Mouse (Mus musculus) ES-Bruce4 (cell line): ENCODE results near the gene Gemin5. TPM values are rescaled to one million over a fixed set of nuclear protein-coding genes. Genes with fewer than 3 reads are reported as not detected.

Experiments
- H3K27ac ChIP-seq: 2 replicates; pipeline ENCODE4 v1.5.1; 2012; ENCODE audit warnings: low read length, inconsistent platforms; ENCODE audit not compliant: insufficient read depth
- H3K27me3 ChIP-seq: 2 replicates; pipeline ENCODE4 v1.6.1; 2012; ENCODE audit warnings: mild to moderate bottlenecking, low read length, inconsistent platforms; ENCODE audit not compliant: control insufficient read depth, poor library complexity, insufficient read depth, severe bottlenecking
- H3K36me3 ChIP-seq: 2 replicates; pipeline ENCODE4 v1.6.1; 2012; ENCODE audit warnings: inconsistent platforms, mild to moderate bottlenecking, low read length, moderate library complexity; ENCODE audit not compliant: control insufficient read depth, poor library complexity, insufficient read depth, severe bottlenecking
- H3K4me1 ChIP-seq: one replicate; pipeline ENCODE4 v1.8.1; 2011; ENCODE audit warnings: low read length; ENCODE audit not compliant: control insufficient read depth, insufficient read depth
- H3K4me3 ChIP-seq: 2 replicates; pipeline ENCODE4 v1.5.1; 2011; ENCODE audit warnings: low read depth, mild to moderate bottlenecking, low read length
- H3K9ac ChIP-seq: 2 replicates; pipeline ENCODE4 v1.6.1; 2012; ENCODE audit warnings: low read depth, mild to moderate bottlenecking, inconsistent platforms; ENCODE audit not compliant: poor library complexity, severe bottlenecking
- H3K9me3 ChIP-seq: replicated peaks from 2 replicates; pipeline ENCODE4 v1.6.1; 2012; ENCODE audit warnings: mild to moderate bottlenecking, low read length, inconsistent platforms; ENCODE audit not compliant: control insufficient read depth, poor library complexity, insufficient read depth, severe bottlenecking
- CTCF ChIP-seq: IDR thresholded peaks from one replicate; pipeline ENCODE4 v1.8.1; 2011; ENCODE audit warnings: low read depth, low read length
- EP300 ChIP-seq: IDR thresholded peaks from 2 replicates; pipeline ENCODE4 v1.6.1; 2011; ENCODE audit warnings: low read depth, low read length; ENCODE audit not compliant: insufficient read depth
- POLR2A ChIP-seq: IDR thresholded peaks from one replicate; pipeline ENCODE4 v1.8.1; 2011; ENCODE audit warnings: low read length; ENCODE audit not compliant: insufficient read depth
- polyA plus RNA-seq: library from polyadenylated mRNA; stranded (reverse); fragments of >200 nt; gene quantifications from 2 replicates; pipeline ENCODE4 v1.2.4, GENCODE M21; 2011; ENCODE audit warnings: low read depth; ENCODE audit not compliant: missing spikeins, insufficient read depth, insufficient read length

The Gemin5 gene
- polyA plus RNA-seq, 1 experiment: 50.4 TPM

GRCm38 (mm10) chr11:58107664-58108337, 60.5 kb downstream of the Gemin5 start:
- H3K36me3 ChIP-seq: peaks cover 26% of the 10 kb centered on the region
- H3K27ac ChIP-seq: no peak overlapping the region
- H3K9me3 ChIP-seq: no peaks in the 10 kb centered on the region
- TF ChIP-seq EP300 (no peak), CTCF (no peak)
- peaks cover 1% of the 10 kb centered on the region for H3K4me1 ChIP-seq
- no peaks in the 10 kb centered on the region for H3K27me3 ChIP-seq
- no peak overlapping the region for H3K9ac ChIP-seq
- no peak overlapping the region for H3K4me3 ChIP-seq

- no peaks in the 10 kb centered on the region for H3K27me3 ChIP-seq
- no peak overlapping the region for H3K9ac ChIP-seq
- H3K4me1 ChIP-seq: peaks cover 3% of the 10 kb centered on the region
- no peak for TF ChIP-seq CTCF
- TF ChIP-seq POLR2A: no peak
- no peak for TF ChIP-seq EP300
- no peak overlapping the region for H3K27ac ChIP-seq
- H3K36me3 ChIP-seq: peaks cover 19% of the 10 kb centered on the region
- no peaks in the 10 kb centered on the region for H3K9me3 ChIP-seq
- H3K4me3 ChIP-seq: no peak overlapping the region
These were observed 61.3 kb downstream of the Gemin5 start for GRCm38 (mm10) chr11:58107009-58107408.

GRCm38 (mm10) chr11:58104351-58104791, 64.0 kb downstream of the Gemin5 start:
- Histone ChIP-seq H3K9me3 (no peaks in the 10 kb centered on the region), H3K4me3 (peak overlapping the region; percentile 96), H3K27ac (peak overlapping the region; percentile 42), H3K36me3 (no peaks in the 10 kb centered on the region), H3K27me3 (no peaks in the 10 kb centered on the region), H3K4me1 (peaks cover 3% of the 10 kb centered on the region), H3K9ac (peak overlapping the region; percentile 79)
- TF ChIP-seq CTCF: no peak

- H3K9ac ChIP-seq: peak within 1 kb of the TSS; percentile 79
- TF ChIP-seq POLR2A: peak; percentile 85
- TF ChIP-seq EP300: peak; percentile 75; the same call in 1 of the 2 replicates
- TF ChIP-seq CTCF: no peak
- H3K36me3 ChIP-seq: no peaks in the 10 kb centered on the region
- H3K4me3 ChIP-seq: peak within 1 kb of the TSS; percentile 96
- H3K4me1 ChIP-seq: peaks cover 3% of the 10 kb centered on the region
- H3K9me3 ChIP-seq: no peaks in the 10 kb centered on the region
- peak within 1 kb of the TSS; percentile 95 for H3K27ac ChIP-seq
- no peaks in the 10 kb centered on the region for H3K27me3 ChIP-seq
These were observed 64.5 kb downstream of the Gemin5 start, which contains the start of gene Cnot8 for GRCm38 (mm10) chr11:58103697-58104306. Gene Cnot8, plus strand, starts transcription at chr11:58104153.

- Histone ChIP-seq H3K4me1 (peaks cover 3% of the 10 kb centered on the region), H3K27me3 (no peaks in the 10 kb centered on the region), H3K27ac (peak overlapping the region; percentile 95), H3K36me3 (no peaks in the 10 kb centered on the region), H3K9me3 (no peaks in the 10 kb centered on the region), H3K4me3 (peak overlapping the region; percentile 73), H3K9ac (peak overlapping the region; percentile 78)
- TF ChIP-seq CTCF (no peak), POLR2A (no peak), EP300 (no peak)
These were observed 65.0 kb downstream of the Gemin5 start for GRCm38 (mm10) chr11:58103344-58103653.

GRCm38 (mm10) chr11:58102581-58103343, 65.6 kb downstream of the Gemin5 start:
- H3K9ac ChIP-seq: peak overlapping the region; percentile 78
- H3K4me1 ChIP-seq: peaks cover 3% of the 10 kb centered on the region
- TF ChIP-seq EP300 (peak; percentile 98), CTCF (no peak), POLR2A (no peak)
- H3K27me3 ChIP-seq: no peaks in the 10 kb centered on the region
- H3K27ac ChIP-seq: peak overlapping the region; percentile 95
- H3K4me3 ChIP-seq: peak overlapping the region; percentile 73
- no peaks in the 10 kb centered on the region for H3K9me3 ChIP-seq
- H3K36me3 ChIP-seq: no peaks in the 10 kb centered on the region
